Comparison of ENCODE assay signal across 7 mouse cellular contexts in the genomic region with DNA sequence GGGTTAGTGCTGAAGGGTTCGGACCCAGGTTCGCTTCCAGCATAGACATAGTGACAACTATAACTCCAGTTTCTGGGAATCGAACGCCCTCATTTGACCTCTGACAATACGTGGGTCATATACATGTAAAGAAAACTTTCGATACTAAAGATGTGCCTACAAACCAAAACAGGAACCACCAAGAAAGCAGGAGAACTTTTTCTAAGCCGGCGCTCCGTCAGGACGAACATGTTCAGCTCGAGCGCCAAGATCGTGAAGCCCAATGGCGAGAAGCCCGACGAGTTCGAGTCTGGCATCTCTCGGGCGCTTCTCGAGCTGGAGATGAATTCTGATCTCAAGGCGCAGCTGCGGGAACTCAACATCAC. TPM values are rescaled to one million over a fixed set of nuclear protein-coding genes. Genes with fewer than 3 reads are reported as not detected.
DNase-seq lines count a peak whose midpoint lies in the region; ATAC-seq and TF ChIP-seq lines count a peak whose summit lies in the region.

No protein-coding gene starts in this region.

- H3K9ac ChIP-seq in ES-E14 (ENCODE audit: insufficient read depth, low read depth, low read length, poor library complexity, severe bottlenecking), result peak overlapping the region; percentile 69; the same call in 1 of the 2 replicates
- peak overlapping the region; percentile 43 for H3K9ac ChIP-seq in midbrain, embryonic 12.5 days (replicated peaks)

- peaks cover 16% of the 10 kb centered on the region for H3K36me3 ChIP-seq in ES-E14 (ENCODE audit: control insufficient read depth, insufficient read depth, low read length, poor library complexity, severe bottlenecking)
- H3K36me3 ChIP-seq in heart, embryonic 10.5 days, result peaks cover 31% of the 10 kb centered on the region
- peaks cover 11% of the 10 kb centered on the region for H3K36me3 ChIP-seq in midbrain, embryonic 12.5 days

- DNase-seq in ES-E14 (ENCODE audit: low read depth, low spot score), result no peak
- DNase-seq in ZHBTc4 (ENCODE audit: low read depth, low spot score), result peak; percentile 74
- no peak for DNase-seq in heart, embryonic 10.5 days (ENCODE audit: low spot score)
- peak; percentile 36 for DNase-seq in kidney, postnatal 14 days
- DNase-seq in layer of hippocampus, adult 18-20 months (ENCODE audit: low spot score in 2 of 2), result no peak
- no peak for DNase-seq in right cerebral cortex, postnatal 14 days

- H3K9me3 ChIP-seq in ES-E14 (ENCODE audit: control insufficient read depth, insufficient read depth, low read depth, low read length), result no peaks in the 10 kb centered on the region
- no peaks in the 10 kb centered on the region for H3K9me3 ChIP-seq in heart, embryonic 10.5 days
- no peaks in the 10 kb centered on the region for H3K9me3 ChIP-seq in midbrain, embryonic 12.5 days

- in situ Hi-C loops in ES-E14 (cut with MboI; ENCODE audit: low sequenced_read_pairs in 2 of 2, unreplicated experiment in 2 of 2), result no loop called here

- peak overlapping the region; percentile 96 for H3K4me2 ChIP-seq in midbrain, embryonic 12.5 days (replicated peaks)

- H3K4me1 ChIP-seq in ES-E14 (ENCODE audit: control insufficient read depth in 2 of 2, insufficient read depth in 2 of 2, low read length in 2 of 2, poor library complexity in 1 of 2), result peaks cover 0 to 12% of the 10 kb centered on the region in 2 experiments; a peak in 2 of 4 replicates
- H3K4me1 ChIP-seq in heart, embryonic 10.5 days, result peaks cover 24% of the 10 kb centered on the region
- peaks cover 34% of the 10 kb centered on the region for H3K4me1 ChIP-seq in midbrain, embryonic 12.5 days

- no peak for ATAC-seq in midbrain, embryonic 12.5 days (ENCODE audit: low FRiP score, low read depth)

- H3K27ac ChIP-seq in ES-E14 (ENCODE audit: insufficient read depth, low read depth, low read length, poor library complexity, severe bottlenecking), result peak overlapping the region; percentile 33; the same call in 1 of the 2 replicates
- peak overlapping the region; percentile 96 for H3K27ac ChIP-seq in heart, embryonic 10.5 days
- H3K27ac ChIP-seq in midbrain, embryonic 12.5 days (replicated peaks), result peak overlapping the region; percentile 36; the same call in 1 of the 2 replicates

- H3K27me3 ChIP-seq in heart, embryonic 10.5 days (ENCODE audit: insufficient read depth, poor library complexity, severe bottlenecking), result no peaks in the 10 kb centered on the region
- no peaks in the 10 kb centered on the region for H3K27me3 ChIP-seq in midbrain, embryonic 12.5 days

- under 1% methylated on average over 22 of the region's 22 CpGs for WGBS in heart, embryonic 10.5 days
- under 1% methylated on average over 22 of the region's 22 CpGs for WGBS in midbrain, embryonic 12.5 days

- peak overlapping the region; percentile 60 to 99 for H3K4me3 ChIP-seq in ES-E14 (ENCODE audit: insufficient read depth in 1 of 2, low read depth in 1 of 2, low read length in 2 of 2, poor library complexity in 1 of 2, severe bottlenecking in 1 of 2)
- H3K4me3 ChIP-seq in heart, embryonic 10.5 days, result peak overlapping the region; percentile 85
- H3K4me3 ChIP-seq in midbrain, embryonic 12.5 days, result peak overlapping the region; percentile 76

TF ChIP-seq in ES-E14, 5 proteins besides CTCF, POLR2A, EP300 and RAD21:
- TF ChIP-seq ZC3H11A (IDR thresholded peaks at IDR 0.05; ENCODE audit: borderline replicate concordance, low read depth, low read length) (no peak), CHD2 (IDR thresholded peaks at IDR 0.05; ENCODE audit: low read depth, low read length) (no peak), MAFK (IDR thresholded peaks at IDR 0.05; ENCODE audit: insufficient read depth, low read depth, low read length) (no peak), ZNF384 (IDR thresholded peaks at IDR 0.05; ENCODE audit: low read depth, low read length) (peak; percentile 88), HCFC1 (IDR thresholded peaks at IDR 0.05; ENCODE audit: borderline replicate concordance, insufficient read depth, low read length) (no peak)

RNA-seq across cellular contexts. Expression of gene Mospd3, which starts 0.5 kb away (rescaled TPM):
- total RNA-seq in ES-E14 (2012; rRNA removed), result 7.8 and 12.9 TPM in 2 replicates
- polyA plus RNA-seq in heart, embryonic 10.5 days (2016; fragmentation: Nextera tagmentation; extraction: Ambion mirVana), result 14.3 and 16.0 TPM in 2 replicates
- polyA plus RNA-seq in midbrain, embryonic 12.5 days (2016; fragmentation: Nextera tagmentation; extraction: Ambion mirVana), result 31.9 and 33.5 TPM in 2 replicates
- 10 to 100 TPM; 20.9 to 25.2 TPM for total RNA-seq in layer of hippocampus, adult 18-20 months (2021)

RNA-seq across cellular contexts. Expression of gene Pcolce, which starts 12.2 kb away (rescaled TPM):
- total RNA-seq in ES-E14 (2012; rRNA removed), result 134 and 157 TPM in 2 replicates
- polyA plus RNA-seq in heart, embryonic 10.5 days (2016; fragmentation: Nextera tagmentation; extraction: Ambion mirVana), result 114 and 137 TPM in 2 replicates
- 49.0 and 68.9 TPM in 2 replicates for polyA plus RNA-seq in midbrain, embryonic 12.5 days (2016; fragmentation: Nextera tagmentation; extraction: Ambion mirVana)
- total RNA-seq in layer of hippocampus, adult 18-20 months (2021), result 1 to 10 TPM; 6.1 to 7.5 TPM

RNA-seq across cellular contexts. Expression of gene Fbxo24, which starts 27.5 kb away (rescaled TPM):
- 1.1 and 2.2 TPM in 2 replicates for total RNA-seq in ES-E14 (2012; rRNA removed)
- 0.28 and 0.31 TPM in 2 replicates for polyA plus RNA-seq in heart, embryonic 10.5 days (2016; fragmentation: Nextera tagmentation; extraction: Ambion mirVana)
- 0.23 and 0.24 TPM in 2 replicates for polyA plus RNA-seq in midbrain, embryonic 12.5 days (2016; fragmentation: Nextera tagmentation; extraction: Ambion mirVana)
- under 1 TPM; 0.20 to 0.47 TPM for total RNA-seq in layer of hippocampus, adult 18-20 months (2021)

RNA-seq across cellular contexts. Expression of gene Lrch4, which starts 27.6 kb away (rescaled TPM):
- 12.7 and 23.0 TPM in 2 replicates for total RNA-seq in ES-E14 (2012; rRNA removed)
- 23.3 and 23.7 TPM in 2 replicates for polyA plus RNA-seq in heart, embryonic 10.5 days (2016; fragmentation: Nextera tagmentation; extraction: Ambion mirVana)
- polyA plus RNA-seq in midbrain, embryonic 12.5 days (2016; fragmentation: Nextera tagmentation; extraction: Ambion mirVana), result 31.3 and 33.5 TPM in 2 replicates
- 10 to 100 TPM; 18.9 to 24.2 TPM for total RNA-seq in layer of hippocampus, adult 18-20 months (2021)

RNA-seq across cellular contexts. Expression of gene Gm20605, which starts 27.6 kb away (rescaled TPM):
- 7.8 and 13.6 TPM in 2 replicates for total RNA-seq in ES-E14 (2012; rRNA removed)
- polyA plus RNA-seq in heart, embryonic 10.5 days (2016; fragmentation: Nextera tagmentation; extraction: Ambion mirVana), result 7.7 and 9.8 TPM in 2 replicates
- 10.7 and 12.9 TPM in 2 replicates for polyA plus RNA-seq in midbrain, embryonic 12.5 days (2016; fragmentation: Nextera tagmentation; extraction: Ambion mirVana)
- 10 to 100 TPM; 13.5 to 21.4 TPM for total RNA-seq in layer of hippocampus, adult 18-20 months (2021)

Comparison
In these comparisons a context has a peak if more than half of its experiments do, and no peak if none do; other contexts are left out.
1. DNase-seq: peak in ZHBTc4 (single experiment) and kidney, postnatal 14 days (single experiment); none in ES-E14 (single experiment), heart, embryonic 10.5 days (single experiment), layer of hippocampus, adult 18-20 months (0 of 2) and right cerebral cortex, postnatal 14 days (single experiment).
2. H3K27ac ChIP-seq: peak in every context shown above with its lines; median percentile 96 in heart, embryonic 10.5 days; 36 in midbrain, embryonic 12.5 days; 33 in ES-E14.
3. RNA of gene Pcolce, which starts 12.2 kb away (total RNA-seq): 134 to 157 TPM in ES-E14; 6.1 to 7.5 TPM in layer of hippocampus, adult 18-20 months; every median in the first group is over 10 times any median in the second.
4. Peak in every context shown above with its lines, with median percentiles within 50 percentile points of each other: H3K4me3 ChIP-seq.